Mouse (Mus musculus): Measurements from ENCODE around the gene Pacsin2.

GRCm38 (mm10) chr15:83360140-83360539 lies 104.3 kb downstream of the Pacsin2 start:
- TF ChIP-seq CTCF (IDR thresholded peaks at IDR 0.05; ENCODE audit: low read depth) (no peak), EP300 (IDR thresholded peaks at IDR 0.05; ENCODE audit: low read depth) (no peak)

All from liver, postnatal 0 days (tissue).